Comparison of ENCODE assay signal across 8 mouse cellular contexts in the genomic region with DNA sequence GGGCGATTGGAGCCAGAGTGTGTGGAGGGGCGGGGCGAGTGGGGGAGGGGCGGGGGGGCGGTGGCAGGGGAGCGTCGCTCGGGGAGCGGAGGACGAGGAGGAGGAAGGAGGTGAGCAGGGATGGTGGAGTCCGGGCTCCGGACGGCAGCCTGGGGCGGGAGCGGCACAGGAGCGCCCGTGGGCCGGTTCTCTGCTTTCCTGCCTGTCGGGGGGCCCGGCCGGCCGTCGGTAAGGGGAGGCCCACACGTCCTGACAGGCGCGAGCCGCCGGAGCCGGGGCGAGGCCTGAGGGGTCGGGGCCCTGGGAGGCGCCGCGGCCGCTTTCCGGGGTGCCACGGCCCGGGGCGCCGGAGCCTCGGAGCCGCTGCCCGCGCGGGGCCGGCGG. TPM values are rescaled to one million over a fixed set of nuclear protein-coding genes. Genes with fewer than 3 reads are reported as not detected.
DNase-seq lines count a peak whose midpoint lies in the region; ATAC-seq and TF ChIP-seq lines count a peak whose summit lies in the region.

No protein-coding gene starts in this region.

- no peaks in the 10 kb centered on the region for H3K9me3 ChIP-seq in liver, embryonic 11.5 days (ENCODE audit: control insufficient read depth, low read length)

- no peak for DNase-seq in heart, adult 2 months
- DNase-seq in heart, adult 11 months, result no peak
- no peak for DNase-seq in thymus, adult 2 months
- no peak for DNase-seq in thymus, postnatal 25 days
- no peak for DNase-seq in liver, embryonic 11.5 days (ENCODE audit: low spot score)
- no peak for DNase-seq in yolk sac, embryonic 10.5 days (ENCODE audit: low spot score)
- DNase-seq in thymus, postnatal 14 days, result no peak
- DNase-seq in gastrocnemius, adult 8-10 months (ENCODE audit: low spot score in 2 of 2), result no peak

- H3K4me2 ChIP-seq in liver, embryonic 11.5 days, result peak overlapping the region; percentile 80

- TF ChIP-seq POLR2A in heart, adult 2 months (IDR thresholded peaks at IDR 0.05; ENCODE audit: insufficient read depth, low read depth, low read length), result peak; percentile 49; the same call in 1 of the 2 replicates
- peak; percentile 72 for TF ChIP-seq POLR2A in thymus, adult 2 months (IDR thresholded peaks at IDR 0.05; ENCODE audit: control insufficient read depth, extremely low read depth, insufficient read depth, low read length, poor library complexity)

- H3K27me3 ChIP-seq in heart, adult 2 months (ENCODE audit: control insufficient read depth, insufficient read depth, low read length), result no peaks in the 10 kb centered on the region
- H3K27me3 ChIP-seq in thymus, adult 2 months (ENCODE audit: control insufficient read depth, insufficient read depth, low read length), result no peaks in the 10 kb centered on the region
- no peaks in the 10 kb centered on the region for H3K27me3 ChIP-seq in liver, embryonic 11.5 days (replicated peaks; ENCODE audit: control insufficient read depth, insufficient read depth, low read length)

- H3K4me1 ChIP-seq in heart, adult 2 months (ENCODE audit: control insufficient read depth, insufficient read depth, low read length), result peaks cover 4% of the 10 kb centered on the region
- no peaks in the 10 kb centered on the region; the same call in 1 of the 2 replicates for H3K4me1 ChIP-seq in thymus, adult 2 months (replicated peaks; ENCODE audit: control insufficient read depth, insufficient read depth, low read length)
- peaks cover 21% of the 10 kb centered on the region for H3K4me1 ChIP-seq in liver, embryonic 11.5 days (replicated peaks; ENCODE audit: control insufficient read depth, insufficient read depth, low read length)

- under 1% methylated on average over 31 of the region's 47 CpGs for WGBS in heart, adult 2 months
- 4% methylated on average over 42 of the region's 47 CpGs for WGBS in thymus, adult 2 months
- under 1% methylated on average over 43 of the region's 47 CpGs for WGBS in liver, embryonic 11.5 days

- H3K79me2 ChIP-seq in heart, adult 2 months (replicated peaks; ENCODE audit: control insufficient read depth, insufficient read depth, low read length), result peaks cover 3% of the 10 kb centered on the region

- peak; percentile 38 for ATAC-seq in liver, embryonic 11.5 days (replicated peaks; ENCODE audit: low FRiP score)

- TF ChIP-seq CTCF in heart, adult 2 months (IDR thresholded peaks at IDR 0.05), result no peak
- TF ChIP-seq CTCF in thymus, adult 2 months (IDR thresholded peaks at IDR 0.05; ENCODE audit: borderline replicate concordance, control insufficient read depth, extremely low read depth, insufficient read depth, low read length, poor library complexity), result no peak

- TF ChIP-seq EP300 in heart, adult 2 months (IDR thresholded peaks at IDR 0.05; ENCODE audit: insufficient read depth, low read depth, low read length), result no peak

- H3K27ac ChIP-seq in heart, adult 2 months, result peak overlapping the region; percentile 89
- H3K27ac ChIP-seq in thymus, adult 2 months (ENCODE audit: control insufficient read depth, insufficient read depth, low read length), result no peak overlapping the region
- peak overlapping the region; percentile 96 for H3K27ac ChIP-seq in liver, embryonic 11.5 days (ENCODE audit: low read depth, low read length)

- intact Hi-C loops in heart, adult 2 months (cut with DNase I), result loop anchor here (5.0 to 10.0 kb wide), 3 partner anchors 98 to 550 kb away; partner anchors contain the start of genes Adra2a and Smndc1

- peak overlapping the region; percentile 75 for H3K4me3 ChIP-seq in heart, adult 2 months
- H3K4me3 ChIP-seq in thymus, adult 2 months (ENCODE audit: control insufficient read depth, insufficient read depth, low read length), result peak overlapping the region; percentile 86
- H3K4me3 ChIP-seq in liver, embryonic 11.5 days (ENCODE audit: low read depth, low read length), result peak overlapping the region; percentile 98

- H3K9ac ChIP-seq in heart, adult 2 months (ENCODE audit: low read depth, low read length), result peak overlapping the region; percentile 86
- peak overlapping the region; percentile 92 for H3K9ac ChIP-seq in liver, embryonic 11.5 days (ENCODE audit: low read depth, low read length)

- peaks cover 2% of the 10 kb centered on the region for H3K36me3 ChIP-seq in heart, adult 2 months (ENCODE audit: control insufficient read depth, insufficient read depth, low read length)
- H3K36me3 ChIP-seq in thymus, adult 2 months (ENCODE audit: control insufficient read depth, insufficient read depth, low read length), result no peaks in the 10 kb centered on the region
- H3K36me3 ChIP-seq in liver, embryonic 11.5 days (ENCODE audit: control insufficient read depth, insufficient read depth, low read length), result no peaks in the 10 kb centered on the region

RNA-seq across cellular contexts. Expression of gene Bbip1, which starts 0.4 kb away (rescaled TPM):
- total RNA-seq in heart, adult 2 months (2021), result 10 to 100 TPM; 34.5 to 35.4 TPM
- polyA plus RNA-seq in heart, adult 2 months (2012; rRNA removed), result 12.4 and 26.1 TPM in 2 replicates
- polyA plus RNA-seq in thymus, adult 2 months (2012; rRNA removed), result 13.0 and 16.3 TPM in 2 replicates
- polyA plus RNA-seq in liver, embryonic 11.5 days (2014; fragmentation: Nextera tagmentation; extraction: Ambion mirVana), result 95.9 and 103 TPM in 2 replicates
- 10 to 100 TPM; 36.2 to 43.1 (median 38.0) TPM for total RNA-seq in gastrocnemius, adult 8-10 months (2022)

RNA-seq across cellular contexts. Expression of gene Shoc2, which starts 0.7 kb away (rescaled TPM):
- 10 to 100 TPM; 25.4 to 26.1 TPM for total RNA-seq in heart, adult 2 months (2021)
- polyA plus RNA-seq in heart, adult 2 months (2012; rRNA removed), result 12.3 and 34.2 TPM in 2 replicates
- polyA plus RNA-seq in thymus, adult 2 months (2012; rRNA removed), result 14.9 and 18.6 TPM in 2 replicates
- 48.6 and 53.8 TPM in 2 replicates for polyA plus RNA-seq in liver, embryonic 11.5 days (2014; fragmentation: Nextera tagmentation; extraction: Ambion mirVana)
- 10 to 100 TPM; 21.7 to 31.6 (median 23.4) TPM for total RNA-seq in gastrocnemius, adult 8-10 months (2022)

RNA-seq across cellular contexts. Expression of gene Pdcd4, which starts 52.7 kb away (rescaled TPM):
- total RNA-seq in heart, adult 2 months (2021), result 10 to 100 TPM; 21.1 to 22.9 TPM
- 4.2 and 8.0 TPM in 2 replicates for polyA plus RNA-seq in heart, adult 2 months (2012; rRNA removed)
- 18.2 and 19.6 TPM in 2 replicates for polyA plus RNA-seq in thymus, adult 2 months (2012; rRNA removed)
- 48.2 and 50.1 TPM in 2 replicates for polyA plus RNA-seq in liver, embryonic 11.5 days (2014; fragmentation: Nextera tagmentation; extraction: Ambion mirVana)
- 10 to 100 TPM; 12.9 to 22.3 (median 16.3) TPM for total RNA-seq in gastrocnemius, adult 8-10 months (2022)
